Mouse (Mus musculus) kidney, embryonic 15.5 days (tissue): Measurements from ENCODE around the gene Zfp105. TPM values are rescaled to one million over a fixed set of nuclear protein-coding genes. Genes with fewer than 3 reads are reported as not detected.

Experiments
- ATAC-seq: fragments of 200-750 bp; cut with Nextera tagmentation; replicated peaks from 2 replicates; pipeline ENCODE4 v1.8.0; 2017; ENCODE audit warnings: moderate TSS enrichment; ENCODE audit not compliant: low FRiP score
- H3K27ac ChIP-seq: fragments of 300-500 bp; sonication (generic); 2 replicates; pipeline ENCODE4 v1.5.1; 2015; ENCODE audit warnings: mild to moderate bottlenecking, inconsistent platforms
- H3K27me3 ChIP-seq: fragments of 300-500 bp; sonication (generic); 2 replicates; pipeline ENCODE4 v1.6.1; 2015; ENCODE audit warnings: inconsistent platforms
- H3K36me3 ChIP-seq: fragments of 300-500 bp; sonication (generic); 2 replicates; pipeline ENCODE4 v1.6.1; 2015; ENCODE audit warnings: inconsistent platforms
- H3K4me1 ChIP-seq: fragments of 300-500 bp; sonication (generic); 2 replicates; pipeline ENCODE4 v1.6.1; 2015; ENCODE audit warnings: inconsistent platforms
- H3K4me2 ChIP-seq: fragments of 300-500 bp; sonication (generic); 2 replicates; pipeline ENCODE4 v1.6.1; 2015; ENCODE audit warnings: moderate library complexity, mild to moderate bottlenecking, inconsistent platforms
- H3K4me3 ChIP-seq: fragments of 300-500 bp; sonication (generic); replicated peaks from 2 replicates; pipeline ENCODE4 v1.5.1; 2015; ENCODE audit warnings: mild to moderate bottlenecking, inconsistent platforms
- H3K9ac ChIP-seq: fragments of 300-500 bp; sonication (generic); 2 replicates; pipeline ENCODE4 v1.6.1; 2015; ENCODE audit warnings: mild to moderate bottlenecking, inconsistent platforms
- H3K9me3 ChIP-seq: fragments of 300-500 bp; sonication (generic); replicated peaks from 2 replicates; pipeline ENCODE4 v1.6.1; 2016; ENCODE audit warnings: inconsistent platforms
- WGBS: fragments of 180-500 bp; shearing (Covaris S2); methylation state at CpG from one replicate; pipeline ENCODE4 v1.1.7; 2015; ENCODE audit warnings: mixed read lengths; 5-methylcytosine and 5-hydroxymethylcytosine counted together
- polyA plus RNA-seq: library from polyadenylated mRNA; unstranded; fragments of >200 nt; fragmentation: Nextera tagmentation; extraction: Ambion mirVana; gene quantifications from 2 replicates; pipeline ENCODE4 v1.2.1, GENCODE M21; 2015

Zfp105 gene
- polyA plus RNA-seq: 24.0 and 25.2 TPM in 2 replicates

GRCm38 (mm10) chr9:122922936-122923381 lies at the start of gene Zfp105:
TSS of gene Zfp105 (plus strand) at chr9:122923072.
- Histone ChIP-seq H3K27ac (peak within 1 kb of the TSS; percentile 84), H3K9ac (peak within 1 kb of the TSS; percentile 98), H3K4me1 (peaks cover 4% of the 10 kb centered on the region), H3K4me3 (peak within 1 kb of the TSS; percentile 91), H3K36me3 (peaks cover 33% of the 10 kb centered on the region), H3K4me2 (peak within 1 kb of the TSS; percentile 66), H3K9me3 (no peaks in the 10 kb centered on the region), H3K27me3 (peaks cover 17% of the 10 kb centered on the region; the same call in 1 of the 2 replicates)
- ATAC-seq: peak; percentile 98
- under 1% methylated on average over 43 of the region's 43 CpGs for WGBS

GRCm38 (mm10) chr9:122874653-122875052 lies 48.2 kb upstream of the Zfp105 start:
- no peak overlapping the region for H3K4me2 ChIP-seq
- H3K4me3 ChIP-seq: no peak overlapping the region
- no peak for ATAC-seq
- no peaks in the 10 kb centered on the region for H3K4me1 ChIP-seq
- H3K9ac ChIP-seq: no peak overlapping the region
- no peaks in the 10 kb centered on the region for H3K36me3 ChIP-seq
- WGBS: 80% methylated on average over 1 of the region's 1 CpGs
- no peaks in the 10 kb centered on the region for H3K27me3 ChIP-seq
- H3K9me3 ChIP-seq: no peaks in the 10 kb centered on the region
- no peak overlapping the region for H3K27ac ChIP-seq

GRCm38 (mm10) chr9:122875145-122875544 lies 47.7 kb upstream of the Zfp105 start:
- Histone ChIP-seq H3K4me3 (no peak overlapping the region), H3K9ac (no peak overlapping the region), H3K36me3 (no peaks in the 10 kb centered on the region), H3K27ac (no peak overlapping the region), H3K27me3 (no peaks in the 10 kb centered on the region), H3K4me2 (no peak overlapping the region), H3K9me3 (no peaks in the 10 kb centered on the region), H3K4me1 (no peaks in the 10 kb centered on the region)
- WGBS: 93% methylated on average over 2 of the region's 2 CpGs
- no peak for ATAC-seq

- Histone ChIP-seq H3K4me3 (peak within 1 kb of the TSS; percentile 83), H3K9ac (no peak within 1 kb of the TSS; the same call in 1 of the 2 replicates), H3K4me1 (0 out of 2 replicates have a peak, but pooled peaks cover 5% of the 10 kb centered on the region), H3K4me2 (peak within 1 kb of the TSS; percentile 87), H3K36me3 (peaks cover 6% of the 10 kb centered on the region; the same call in 1 of the 2 replicates), H3K9me3 (no peaks in the 10 kb centered on the region), H3K27ac (no peak within 1 kb of the TSS), H3K27me3 (no peaks in the 10 kb centered on the region)
- no peak for ATAC-seq
- WGBS: 85% methylated on average over 3 of the region's 3 CpGs
These were observed 37.5 kb upstream of the Zfp105 start, which contains the start of gene Zkscan7 for GRCm38 (mm10) chr9:122885385-122885784. TSS of gene Zkscan7 (plus strand) at chr9:122885685.

GRCm38 (mm10) chr9:122886372-122887179 lies 36.3 kb upstream of the Zfp105 start:
- Histone ChIP-seq H3K9ac (peak overlapping the region; percentile 78), H3K9me3 (no peaks in the 10 kb centered on the region), H3K4me2 (peak overlapping the region; percentile 87), H3K27me3 (no peaks in the 10 kb centered on the region), H3K36me3 (peaks cover 11% of the 10 kb centered on the region), H3K27ac (peak overlapping the region; percentile 39; the same call in 1 of the 2 replicates), H3K4me1 (0 out of 2 replicates have a peak, but pooled peaks cover 5% of the 10 kb centered on the region), H3K4me3 (peak overlapping the region; percentile 83)
- 6% methylated on average over 54 of the region's 54 CpGs for WGBS
- peak; percentile 90 for ATAC-seq

- no peak overlapping the region for H3K9ac ChIP-seq
- 99% methylated on average over 2 of the region's 2 CpGs for WGBS
- no peak overlapping the region for H3K4me2 ChIP-seq
- no peak overlapping the region for H3K27ac ChIP-seq
- 0 out of 2 replicates have a peak, but pooled peaks cover under 1% of the 10 kb centered on the region for H3K9me3 ChIP-seq
- no peak for ATAC-seq
- H3K27me3 ChIP-seq: no peaks in the 10 kb centered on the region
- H3K4me1 ChIP-seq: peaks cover 10% of the 10 kb centered on the region
- H3K36me3 ChIP-seq: peaks cover 3% of the 10 kb centered on the region
- H3K4me3 ChIP-seq: no peak overlapping the region
These were observed 21.8 kb upstream of the Zfp105 start for GRCm38 (mm10) chr9:122901047-122901446.

- Histone ChIP-seq H3K36me3 (peaks cover 11% of the 10 kb centered on the region), H3K27me3 (no peaks in the 10 kb centered on the region), H3K4me3 (peak overlapping the region; percentile 70), H3K9me3 (0 out of 2 replicates have a peak, but pooled peaks cover 4% of the 10 kb centered on the region), H3K4me1 (peaks cover 10% of the 10 kb centered on the region), H3K4me2 (peak overlapping the region; percentile 85), H3K9ac (peak overlapping the region; percentile 76), H3K27ac (no peak overlapping the region)
- WGBS: 13% methylated on average over 32 of the region's 32 CpGs
- ATAC-seq: peak; percentile 99
These were observed 19.9 kb upstream of the Zfp105 start for GRCm38 (mm10) chr9:122902717-122903535.

- H3K9ac ChIP-seq: peak overlapping the region; percentile 98; the same call in 1 of the 2 replicates
- peak overlapping the region; percentile 66 for H3K4me2 ChIP-seq
- H3K27ac ChIP-seq: no peak overlapping the region
- peak overlapping the region; percentile 91 for H3K4me3 ChIP-seq
- no peak for ATAC-seq
- WGBS: 22% methylated on average over 3 of the region's 3 CpGs
- peaks cover 28% of the 10 kb centered on the region for H3K36me3 ChIP-seq
- H3K27me3 ChIP-seq: peaks cover 17% of the 10 kb centered on the region; the same call in 1 of the 2 replicates
- peaks cover 4% of the 10 kb centered on the region for H3K4me1 ChIP-seq
- H3K9me3 ChIP-seq: no peaks in the 10 kb centered on the region
These were observed 436 bp upstream of the Zfp105 start for GRCm38 (mm10) chr9:122922436-122922835.

GRCm38 (mm10) chr9:122928915-122929314 lies 6.0 kb downstream of the Zfp105 start:
- 92% methylated on average over 3 of the region's 3 CpGs for WGBS
- no peak overlapping the region for H3K4me3 ChIP-seq
- 0 out of 2 replicates have a peak, but pooled peaks cover 5% of the 10 kb centered on the region for H3K9me3 ChIP-seq
- no peak overlapping the region for H3K27ac ChIP-seq
- H3K4me2 ChIP-seq: no peak overlapping the region
- no peaks in the 10 kb centered on the region for H3K27me3 ChIP-seq
- peaks cover 80% of the 10 kb centered on the region for H3K36me3 ChIP-seq
- H3K4me1 ChIP-seq: peaks cover under 1% of the 10 kb centered on the region
- ATAC-seq: no peak
- no peak overlapping the region for H3K9ac ChIP-seq

GRCm38 (mm10) chr9:122950643-122951475 lies 28.0 kb downstream of the Zfp105 start, which contains the start of the genes 1110059G10Rik and Kif15:
TSS of gene 1110059G10Rik (minus strand) at chr9:122951000.
TSS of gene Kif15 (plus strand) at chr9:122951046.
- Histone ChIP-seq H3K4me3 (peak within 1 kb of the TSS; percentile 70), H3K27me3 (no peaks in the 10 kb centered on the region), H3K9me3 (no peaks in the 10 kb centered on the region), H3K4me2 (peak within 1 kb of the TSS; percentile 64), H3K36me3 (peaks cover 24% of the 10 kb centered on the region), H3K27ac (peak within 1 kb of the TSS; percentile 75), H3K9ac (peak within 1 kb of the TSS; percentile 72), H3K4me1 (peaks cover 13% of the 10 kb centered on the region)
- peak; percentile 97 for ATAC-seq
- WGBS: under 1% methylated on average over 64 of the region's 64 CpGs
